Mouse (Mus musculus) lung, embryonic 16.5 days (tissue): Measurements from ENCODE around the gene Msantd2. TPM values are rescaled to one million over a fixed set of nuclear protein-coding genes. Genes with fewer than 3 reads are reported as not detected.

ENCODE experiments used
- ATAC-seq: fragments of 200-750 bp; cut with Nextera tagmentation; 2 replicates; pipeline ENCODE4 v1.8.0; 2017; ENCODE audit warnings: low read depth, mild to moderate bottlenecking, moderate library complexity
- H3K27ac ChIP-seq: fragments of 300-500 bp; sonication (generic); 2 replicates; pipeline ENCODE4 v1.5.1; 2014; ENCODE audit warnings: mild to moderate bottlenecking, control low read depth, low read length
- H3K27me3 ChIP-seq: fragments of 300-500 bp; sonication (generic); 2 replicates; pipeline ENCODE4 v1.6.1; 2014; ENCODE audit warnings: low read depth, low read length, mixed read lengths; ENCODE audit not compliant: control insufficient read depth, insufficient read depth
- H3K36me3 ChIP-seq: fragments of 300-500 bp; sonication (generic); 2 replicates; pipeline ENCODE4 v1.6.1; 2014; ENCODE audit warnings: low read length; ENCODE audit not compliant: control insufficient read depth, insufficient read depth
- H3K4me1 ChIP-seq: fragments of 300-500 bp; sonication (generic); replicated peaks from 2 replicates; pipeline ENCODE4 v1.6.1; 2014; ENCODE audit warnings: low read length, mixed read lengths; ENCODE audit not compliant: control insufficient read depth, insufficient read depth
- H3K4me2 ChIP-seq: fragments of 300-500 bp; sonication (generic); 2 replicates; pipeline ENCODE4 v1.6.1; 2014; ENCODE audit warnings: low read depth, low read length, control low read depth
- H3K4me3 ChIP-seq: fragments of 300-500 bp; sonication (generic); 2 replicates; pipeline ENCODE4 v1.5.1; 2014; ENCODE audit warnings: mild to moderate bottlenecking, low read length, control low read depth
- H3K9ac ChIP-seq: fragments of 300-500 bp; sonication (generic); 2 replicates; pipeline ENCODE4 v1.6.1; 2014; ENCODE audit warnings: low read length, control low read depth
- H3K9me3 ChIP-seq: fragments of 300-500 bp; sonication (generic); 2 replicates; pipeline ENCODE4 v1.6.1; 2016; ENCODE audit warnings: low read length; ENCODE audit not compliant: control insufficient read depth
- WGBS: fragments of 180-500 bp; shearing (Covaris S2); extraction: QIAGEN DNeasy Blood & Tissue Kit; methylation state at CpG from one replicate; pipeline ENCODE4 v1.1.7; 2014; 5-methylcytosine and 5-hydroxymethylcytosine counted together
- polyA plus RNA-seq: library from polyadenylated mRNA; unstranded; fragments of >200 nt; fragmentation: Nextera tagmentation; extraction: Ambion mirVana; gene quantifications from 2 replicates; pipeline ENCODE4 v1.2.1, GENCODE M21; 2015

Gene Msantd2
- polyA plus RNA-seq, 1 experiment from 2014 or later: 22.0 TPM

DNA sequence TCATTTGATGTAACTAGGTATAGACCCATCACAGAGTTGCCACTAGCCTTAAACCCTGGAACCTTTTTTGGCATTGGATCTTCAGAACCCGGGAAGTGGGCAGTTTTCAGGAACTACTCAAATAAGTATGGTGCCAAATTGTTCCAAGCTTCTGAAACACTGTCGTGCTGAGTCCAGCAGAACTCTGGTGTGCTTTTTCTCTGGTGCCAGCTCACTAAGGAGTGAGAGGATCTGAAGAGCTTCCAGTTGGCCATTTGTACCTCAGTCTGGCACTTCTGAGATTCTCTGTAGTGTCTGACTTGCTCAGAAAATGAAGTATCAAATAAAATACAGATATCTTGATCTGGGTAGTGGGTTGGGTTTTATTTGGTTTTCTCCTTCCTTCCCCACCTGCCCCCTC is 30.9 kb downstream of the Msantd2 start:
- H3K9me3 ChIP-seq: no peaks in the 10 kb centered on the region
- ATAC-seq: no peak
- peaks cover 11% of the 10 kb centered on the region for H3K36me3 ChIP-seq

DNA sequence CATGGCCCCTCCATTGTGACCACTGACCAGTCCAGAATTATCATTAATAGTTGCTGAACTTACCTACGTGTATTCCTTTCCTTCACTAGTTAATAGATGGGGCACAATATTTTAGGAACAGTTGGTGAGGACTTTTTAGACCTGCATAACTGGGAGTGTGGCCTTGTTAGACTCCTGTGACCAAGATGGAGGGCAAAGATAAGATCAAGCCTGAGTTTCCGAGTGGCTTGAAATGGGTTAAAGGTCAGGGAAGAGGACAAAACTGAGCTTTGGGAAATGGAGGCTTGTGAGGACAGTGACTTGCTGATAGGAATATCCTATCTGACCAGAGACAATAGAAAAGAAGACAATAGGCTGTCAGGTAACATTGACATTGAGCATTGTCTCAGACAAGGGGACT is 36.3 kb downstream of the Msantd2 start:
- Histone ChIP-seq H3K9ac (no peak overlapping the region), H3K9me3 (no peaks in the 10 kb centered on the region), H3K4me1 (peaks cover 35% of the 10 kb centered on the region), H3K27me3 (peaks cover 7% of the 10 kb centered on the region; the same call in 1 of the 2 replicates), H3K27ac (no peak overlapping the region), H3K4me3 (no peak overlapping the region), H3K36me3 (peaks cover 14% of the 10 kb centered on the region), H3K4me2 (no peak overlapping the region)
- no peak for ATAC-seq
- 84% methylated on average over 2 of the region's 2 CpGs for WGBS

More for the DNA sequence above, 30.9 kb downstream of the Msantd2 start:
- no peaks in the 10 kb centered on the region for H3K27me3 ChIP-seq
- no peak overlapping the region for H3K27ac ChIP-seq
- H3K4me1 ChIP-seq: no peaks in the 10 kb centered on the region
- H3K4me3 ChIP-seq: no peak overlapping the region
- H3K9ac ChIP-seq: no peak overlapping the region
- 83% methylated on average over 2 of the region's 2 CpGs for WGBS
- no peak overlapping the region for H3K4me2 ChIP-seq

DNA sequence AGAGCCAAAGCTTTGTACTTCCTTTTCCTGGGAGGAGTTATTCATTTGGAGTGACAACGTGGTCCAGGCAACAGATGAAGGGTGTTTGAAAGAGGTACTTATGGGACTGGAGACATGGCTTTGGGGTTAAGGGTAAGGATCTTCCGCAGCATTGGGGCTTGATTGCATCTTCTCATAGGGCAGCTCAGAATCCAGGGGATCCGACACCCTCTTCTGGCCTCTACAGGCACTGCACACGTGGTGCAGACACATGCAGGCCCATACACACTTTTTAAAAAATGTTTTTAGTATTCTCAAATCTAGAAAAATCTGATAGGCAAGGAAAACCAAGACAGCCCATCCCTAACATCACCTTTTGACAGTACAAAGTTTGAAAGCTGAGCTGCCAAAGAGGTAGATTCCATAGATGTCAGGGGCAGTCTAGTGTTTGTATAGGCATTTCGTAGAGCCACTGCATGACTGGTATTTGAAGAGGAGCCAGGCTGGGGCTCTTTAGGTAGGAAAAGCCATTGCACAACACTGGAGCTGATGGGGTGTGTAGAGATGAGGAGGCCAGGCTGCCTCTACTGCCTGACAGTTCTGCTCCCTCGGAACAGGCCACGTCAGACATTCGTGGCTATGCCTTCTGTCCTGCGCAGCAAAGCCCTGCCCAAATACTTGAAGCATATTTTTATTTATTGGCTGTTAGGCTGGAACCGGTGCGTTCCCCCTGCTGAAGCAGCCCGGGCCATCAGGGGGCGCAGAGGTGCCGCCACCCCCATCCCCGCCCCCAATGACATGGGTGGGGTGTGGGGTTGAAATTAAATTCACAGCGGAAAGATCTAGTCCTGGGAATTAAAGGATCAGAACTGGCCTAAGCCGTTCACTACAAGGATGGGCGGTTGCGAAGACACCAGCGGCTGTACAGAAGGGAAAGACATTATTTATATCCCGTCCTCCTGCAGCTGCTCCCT is 37.6 kb downstream of the Msantd2 start:
- Histone ChIP-seq H3K9me3 (no peaks in the 10 kb centered on the region), H3K4me3 (peak overlapping the region; percentile 53), H3K36me3 (peaks cover 12% of the 10 kb centered on the region), H3K4me1 (peaks cover 44% of the 10 kb centered on the region), H3K27ac (peak overlapping the region; percentile 7), H3K27me3 (peaks cover 7% of the 10 kb centered on the region; the same call in 1 of the 2 replicates), H3K9ac (no peak overlapping the region), H3K4me2 (peak overlapping the region; percentile 69)
- peak; percentile 72 for ATAC-seq
- WGBS: 18% methylated on average over 21 of the region's 21 CpGs

GRCm38 (mm10) chr9:37527396-37528224 is 38.5 kb downstream of the Msantd2 start, which contains the start of gene Esam:
Gene Esam, plus strand, starts transcription at chr9:37528078.
- WGBS: 15% methylated on average over 41 of the region's 41 CpGs
- Histone ChIP-seq H3K4me2 (peak within 1 kb of the TSS; percentile 69), H3K9me3 (no peaks in the 10 kb centered on the region), H3K9ac (peak within 1 kb of the TSS; percentile 65), H3K4me1 (peaks cover 47% of the 10 kb centered on the region), H3K27ac (peak within 1 kb of the TSS; percentile 95), H3K4me3 (peak within 1 kb of the TSS; percentile 53), H3K36me3 (peaks cover 12% of the 10 kb centered on the region), H3K27me3 (peaks cover 7% of the 10 kb centered on the region; the same call in 1 of the 2 replicates)
- ATAC-seq: peak; percentile 49; the same call in 1 of the 2 replicates

DNA sequence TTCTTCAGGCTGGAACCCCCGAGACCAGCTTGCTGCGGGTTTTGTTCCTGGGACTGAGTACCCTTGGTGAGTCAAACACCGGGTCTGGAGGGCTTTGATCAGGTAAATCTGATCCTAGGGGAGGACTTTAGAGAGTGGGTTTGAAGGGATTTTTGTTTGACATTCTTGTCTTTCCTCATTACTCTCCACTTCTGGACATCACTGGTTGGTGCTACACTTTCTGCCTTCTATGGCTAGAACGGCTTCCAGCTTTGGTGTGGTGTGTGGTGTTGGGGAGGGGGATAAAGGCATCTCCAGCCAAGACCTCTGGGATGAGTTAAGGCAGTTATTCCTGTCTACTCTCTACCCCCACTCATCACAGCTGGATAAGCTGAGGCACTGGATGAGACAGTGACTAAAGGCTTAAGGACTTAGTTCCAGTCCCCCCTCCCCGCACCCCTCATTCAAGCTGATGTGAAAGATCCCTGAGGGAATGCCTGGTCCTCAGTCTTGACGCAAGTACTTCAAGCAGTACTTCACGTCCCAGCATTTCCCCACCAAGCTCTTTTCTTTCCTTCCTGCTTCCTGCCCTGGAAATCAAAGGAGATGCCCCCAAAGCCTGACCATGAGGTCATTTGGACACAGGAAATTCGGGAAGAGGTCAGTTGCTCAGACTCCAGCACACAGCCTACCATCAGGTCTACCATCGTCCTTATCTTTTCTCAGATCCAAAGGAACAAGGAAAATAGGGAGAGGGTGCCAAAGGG is 39.3 kb downstream of the Msantd2 start:
- peaks cover 47% of the 10 kb centered on the region for H3K4me1 ChIP-seq
- H3K27me3 ChIP-seq: peaks cover 7% of the 10 kb centered on the region; the same call in 1 of the 2 replicates
- H3K9me3 ChIP-seq: no peaks in the 10 kb centered on the region
- peak overlapping the region; percentile 65 for H3K9ac ChIP-seq
- peak overlapping the region; percentile 53 for H3K4me3 ChIP-seq
- WGBS: 32% methylated on average over 9 of the region's 9 CpGs
- peak overlapping the region; percentile 95 for H3K27ac ChIP-seq
- no peak for ATAC-seq
- peak overlapping the region; percentile 69 for H3K4me2 ChIP-seq
- peaks cover 4% of the 10 kb centered on the region for H3K36me3 ChIP-seq

- Histone ChIP-seq H3K27me3 (peaks cover 7% of the 10 kb centered on the region; the same call in 1 of the 2 replicates), H3K4me3 (peak overlapping the region; percentile 53), H3K9me3 (no peaks in the 10 kb centered on the region), H3K36me3 (peaks cover 9% of the 10 kb centered on the region), H3K9ac (peak overlapping the region; percentile 65), H3K4me2 (peak overlapping the region; percentile 69), H3K4me1 (peaks cover 47% of the 10 kb centered on the region), H3K27ac (peak overlapping the region; percentile 95)
- whole genome bisulfite sequencing: 4% methylated on average over 32 of the region's 32 CpGs
- ATAC-seq: peak; percentile 60
Measured at GRCm38 (mm10) chr9:37530031-37530887, 41.1 kb downstream of the Msantd2 start.

DNA sequence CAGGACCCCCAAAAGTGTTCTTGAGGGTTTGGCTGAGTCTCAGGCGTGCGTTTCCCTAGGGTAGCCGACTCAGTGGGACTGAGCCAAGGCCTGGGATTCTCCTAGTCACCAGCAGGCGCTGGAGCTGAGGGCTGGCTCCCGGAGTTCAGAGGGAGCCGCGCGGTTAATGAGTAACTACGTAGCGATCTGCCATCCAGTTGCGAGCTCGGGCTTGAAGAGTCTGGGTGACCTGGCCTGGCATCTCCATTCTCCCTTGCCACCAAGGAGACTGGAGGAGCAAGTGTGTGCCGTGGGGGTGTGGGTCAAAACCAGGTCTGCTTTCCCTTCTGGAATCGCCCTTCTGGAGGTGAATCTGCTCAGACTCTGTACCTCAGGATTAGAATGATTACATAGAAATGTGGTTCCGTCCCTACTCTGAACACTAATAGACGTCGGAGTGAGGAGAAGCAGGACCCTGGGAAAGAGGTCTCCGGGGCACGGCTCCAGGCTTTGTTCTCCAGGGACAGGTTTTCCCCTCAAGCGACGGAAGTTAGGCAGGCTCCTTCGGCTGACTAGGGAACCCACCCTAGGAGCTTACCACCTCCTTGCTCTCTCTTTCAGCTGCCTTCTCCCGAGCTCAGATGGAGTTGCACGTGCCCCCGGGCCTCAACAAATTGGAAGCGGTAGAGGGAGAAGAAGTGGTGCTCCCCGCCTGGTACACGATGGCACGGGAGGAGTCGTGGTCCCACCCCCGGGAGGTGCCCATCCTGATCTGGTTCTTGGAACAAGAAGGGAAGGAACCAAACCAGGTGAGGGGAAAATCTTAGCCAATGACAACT is 42.0 kb downstream of the Msantd2 start:
- H3K4me3 ChIP-seq: peak overlapping the region; percentile 53
- peak overlapping the region; percentile 95 for H3K27ac ChIP-seq
- H3K27me3 ChIP-seq: peaks cover 7% of the 10 kb centered on the region; the same call in 1 of the 2 replicates
- WGBS: 5% methylated on average over 31 of the region's 31 CpGs
- peak; percentile 72 for ATAC-seq
- H3K4me2 ChIP-seq: peak overlapping the region; percentile 69
- peaks cover 6% of the 10 kb centered on the region for H3K36me3 ChIP-seq
- H3K9me3 ChIP-seq: no peaks in the 10 kb centered on the region
- peaks cover 46% of the 10 kb centered on the region for H3K4me1 ChIP-seq
- H3K9ac ChIP-seq: peak overlapping the region; percentile 65
